Mouse (Mus musculus) adrenal gland, postnatal 25 days (tissue): ENCODE results near the gene Platr17. TPM values are rescaled to one million over a fixed set of nuclear protein-coding genes. Genes with fewer than 3 reads are reported as not detected.
"Not testable (repeated sequence)": the region's sequence is repeated elsewhere in the genome, so short reads cannot be mapped to it uniquely, and the experiment has no call there.

ENCODE experiments used
- DNase-seq: peaks from one replicate; pipeline ENCODE4 v3.0.0; 2021; ENCODE audit warnings: mixed read lengths
- total RNA-seq: library from RNA; stranded (reverse); gene quantifications from 2 replicates; pipeline ENCODE4 v1.2.3, GENCODE M21; 2021

The Platr17 gene
- total RNA-seq, 1 experiment from 2014 or later = not detected

GRCm38 (mm10) chr17:33902491-33902890 lies 2.4 kb upstream of the Platr17 start:
- no peak for DNase-seq

DNA sequence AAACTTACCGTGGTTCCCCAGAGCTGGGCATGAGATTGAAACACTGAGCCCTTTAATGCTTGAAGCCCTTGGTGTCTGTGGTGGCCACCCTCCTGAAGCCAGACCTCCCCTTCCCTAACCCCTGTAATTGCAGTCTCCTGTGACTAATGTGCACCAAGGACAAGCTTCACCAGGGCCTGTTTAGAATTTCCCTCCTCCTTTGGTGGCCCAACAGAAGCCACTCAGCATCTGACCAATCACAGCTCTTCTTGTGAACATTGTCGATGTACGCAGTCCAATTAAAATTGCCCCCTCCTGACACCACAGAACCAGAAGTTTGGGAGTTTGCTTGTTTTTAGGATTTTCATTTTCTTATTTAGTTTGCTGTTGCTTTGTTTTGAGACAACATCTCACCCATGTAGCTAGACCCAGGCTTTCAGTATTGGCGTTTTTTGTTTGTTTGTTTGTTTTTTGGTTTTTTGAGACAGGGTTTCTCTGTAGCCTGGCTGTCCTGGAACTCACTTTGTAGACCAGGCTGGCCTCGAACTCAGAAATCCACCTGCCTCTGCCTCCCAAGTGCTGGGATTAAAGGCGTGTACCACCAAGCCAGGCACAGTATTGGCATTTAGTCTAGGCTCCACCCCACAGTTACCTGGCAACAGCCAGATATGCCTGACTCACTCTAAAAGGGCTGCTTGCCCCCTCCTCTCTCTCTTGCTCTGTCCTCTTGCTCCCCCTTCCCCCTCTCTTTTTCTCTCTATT lies 854 bp upstream of the Platr17 start:
- DNase-seq = not testable (repeated sequence)

DNA sequence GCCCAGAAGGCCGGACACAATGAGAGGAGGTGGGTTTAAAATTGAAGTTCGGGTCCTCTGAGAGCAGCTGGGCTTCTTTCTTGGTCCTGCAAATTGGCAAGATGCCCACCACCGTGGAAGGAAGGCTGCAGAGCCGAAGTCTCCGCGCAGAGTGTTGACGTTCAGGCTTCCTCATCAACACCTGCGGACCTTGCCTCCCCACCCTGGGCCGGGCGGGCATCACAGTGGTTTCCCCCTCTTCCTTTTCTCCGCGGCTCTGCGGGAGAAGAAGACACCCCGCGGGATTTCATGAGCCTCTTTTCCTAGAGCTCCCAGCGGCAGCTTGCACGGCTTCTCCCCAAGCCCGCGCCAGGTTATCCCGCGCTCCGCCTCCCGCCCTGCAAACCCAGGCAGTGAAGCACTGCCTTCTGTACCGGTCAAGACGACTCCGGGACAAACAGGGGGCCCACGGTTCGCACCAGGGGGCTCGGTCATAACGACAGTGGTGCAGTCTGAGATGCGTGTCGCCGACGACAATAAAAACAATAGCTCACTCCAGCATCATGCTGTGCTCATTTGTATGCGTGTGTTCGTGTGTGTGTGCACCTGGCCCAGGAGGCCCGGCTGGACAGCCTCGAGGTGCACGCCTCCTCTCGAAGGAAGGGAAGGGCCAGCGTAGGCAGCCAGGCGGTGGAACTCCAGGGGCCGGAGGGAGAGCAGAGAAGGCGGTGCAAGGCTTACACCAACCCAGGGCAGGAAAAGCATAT lies 3.6 kb downstream of the Platr17 start:
- peak; percentile 42 for DNase-seq

DNA sequence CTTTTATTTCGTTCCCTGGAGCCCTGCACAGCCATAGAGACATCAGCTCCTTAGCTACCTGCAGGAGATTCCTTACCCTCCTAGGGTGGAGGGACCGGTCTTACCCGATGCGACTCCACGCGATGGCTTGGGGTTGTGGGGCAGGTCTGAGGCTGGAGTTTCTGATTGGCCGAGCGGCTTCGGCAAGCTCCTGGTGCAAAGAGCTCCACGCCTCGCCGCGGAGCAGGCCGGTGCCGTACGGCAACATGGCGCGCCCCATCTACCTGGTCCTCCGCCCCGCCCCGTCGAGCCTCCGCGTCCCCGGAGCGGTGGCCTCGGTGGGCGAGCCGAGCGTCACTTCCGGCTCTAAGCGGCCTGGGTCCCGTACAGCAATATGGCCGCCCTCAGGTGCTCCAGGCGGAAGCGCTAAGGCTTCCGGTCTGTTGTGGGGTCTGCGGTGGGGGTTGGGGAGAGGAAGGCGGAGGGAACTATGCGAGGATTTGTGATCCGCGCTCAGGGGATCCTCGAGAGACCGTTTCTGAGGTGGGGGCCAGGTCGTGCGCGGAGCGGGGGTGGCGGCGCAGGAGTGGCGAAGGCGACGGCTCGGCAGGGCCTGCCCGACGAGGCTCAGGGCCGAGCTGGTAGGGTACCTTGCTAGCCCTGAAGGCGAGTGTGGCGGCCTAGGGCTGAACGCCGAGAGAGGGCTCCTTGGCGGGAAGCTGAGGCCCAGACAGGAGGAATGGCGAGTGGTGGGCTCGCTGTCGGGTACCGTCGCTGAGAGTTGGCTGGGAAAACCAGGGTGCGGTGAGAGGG lies 4.3 kb downstream of the Platr17 start, which contains the start of gene Daxx:
Gene Daxx, plus strand, starts transcription at position 338 of the 792 bp plus-strand sequence.
- peak; percentile 100 for DNase-seq

DNA sequence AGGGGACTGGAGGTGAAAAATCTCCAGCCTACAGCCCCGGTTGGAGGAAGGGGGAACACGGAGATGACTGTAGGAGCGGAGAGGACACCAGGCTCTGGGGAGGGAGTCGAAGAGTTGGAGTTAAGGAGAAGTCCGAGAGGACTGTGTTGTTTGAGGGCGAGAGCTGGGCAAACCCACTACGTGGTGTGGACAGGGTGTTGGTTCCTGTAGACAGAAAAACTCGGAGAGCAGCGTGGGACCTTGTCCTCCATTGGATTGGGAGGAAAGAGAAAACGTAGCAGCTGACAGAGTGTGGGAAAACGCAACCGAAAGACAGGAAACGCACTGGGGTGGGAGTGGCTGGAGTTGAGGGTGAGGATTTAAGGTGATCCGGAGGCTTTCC lies 4.9 kb downstream of the Platr17 start:
- peak; percentile 49 for DNase-seq

DNA sequence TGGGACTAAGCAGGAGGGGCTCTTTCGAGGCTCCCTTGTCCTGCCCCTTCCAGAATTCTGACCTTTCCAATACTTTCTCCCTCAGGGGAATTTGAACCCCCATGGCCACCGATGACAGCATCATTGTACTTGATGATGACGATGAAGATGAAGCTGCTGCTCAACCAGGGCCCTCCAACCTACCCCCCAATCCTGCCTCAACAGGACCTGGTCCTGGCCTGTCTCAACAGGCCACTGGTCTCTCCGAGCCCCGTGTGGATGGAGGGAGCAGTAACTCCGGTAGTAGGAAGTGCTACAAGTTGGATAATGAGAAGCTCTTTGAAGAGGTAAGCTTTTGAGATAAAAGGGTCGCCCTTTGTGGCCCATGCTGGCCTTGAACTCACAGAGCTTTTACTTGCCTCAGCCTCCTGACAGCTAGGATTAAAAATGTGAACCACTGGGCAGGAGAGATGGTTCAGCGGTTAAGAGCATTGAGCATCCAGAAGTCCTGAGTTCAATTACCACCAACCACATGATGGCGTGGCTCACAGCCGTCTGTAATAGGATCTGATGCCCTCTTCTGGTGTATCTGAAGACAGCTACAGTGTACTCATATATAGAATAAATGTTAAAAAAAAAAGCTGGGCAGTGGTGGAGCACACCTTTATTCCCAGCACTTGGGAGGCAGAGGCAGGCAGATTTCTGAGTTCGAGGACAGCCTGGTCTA lies 5.6 kb downstream of the Platr17 start:
- no peak for DNase-seq

DNA sequence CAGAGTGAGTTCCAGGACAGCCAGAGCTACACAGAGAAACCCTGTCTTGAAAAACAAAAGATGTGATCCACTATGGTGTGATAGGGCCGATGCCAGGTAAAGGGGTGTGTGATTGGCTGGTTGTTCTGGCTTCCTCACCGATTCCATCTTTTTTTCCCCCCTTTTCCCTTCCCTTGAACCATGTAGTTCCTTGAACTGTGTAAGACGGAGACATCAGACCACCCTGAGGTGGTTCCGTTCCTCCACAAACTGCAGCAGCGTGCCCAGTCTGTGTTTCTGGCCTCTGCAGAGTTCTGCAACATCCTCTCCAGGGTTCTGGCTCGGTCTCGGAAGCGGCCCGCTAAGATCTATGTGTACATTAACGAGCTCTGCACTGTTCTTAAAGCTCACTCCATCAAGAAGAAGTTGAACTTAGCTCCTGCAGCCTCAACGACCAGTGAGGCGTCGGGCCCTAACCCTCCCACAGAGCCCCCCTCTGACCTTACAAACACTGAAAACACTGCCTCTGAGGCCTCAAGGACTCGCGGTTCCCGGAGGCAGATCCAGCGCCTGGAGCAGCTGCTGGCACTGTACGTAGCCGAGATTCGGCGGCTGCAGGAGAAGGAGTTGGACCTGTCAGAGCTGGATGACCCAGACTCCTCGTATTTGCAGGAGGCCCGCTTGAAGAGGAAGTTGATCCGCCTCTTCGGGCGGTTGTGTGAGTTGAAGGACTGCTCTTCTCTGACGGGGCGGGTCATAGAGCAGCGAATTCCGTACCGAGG lies 6.3 kb downstream of the Platr17 start:
- DNase-seq = no peak

DNA sequence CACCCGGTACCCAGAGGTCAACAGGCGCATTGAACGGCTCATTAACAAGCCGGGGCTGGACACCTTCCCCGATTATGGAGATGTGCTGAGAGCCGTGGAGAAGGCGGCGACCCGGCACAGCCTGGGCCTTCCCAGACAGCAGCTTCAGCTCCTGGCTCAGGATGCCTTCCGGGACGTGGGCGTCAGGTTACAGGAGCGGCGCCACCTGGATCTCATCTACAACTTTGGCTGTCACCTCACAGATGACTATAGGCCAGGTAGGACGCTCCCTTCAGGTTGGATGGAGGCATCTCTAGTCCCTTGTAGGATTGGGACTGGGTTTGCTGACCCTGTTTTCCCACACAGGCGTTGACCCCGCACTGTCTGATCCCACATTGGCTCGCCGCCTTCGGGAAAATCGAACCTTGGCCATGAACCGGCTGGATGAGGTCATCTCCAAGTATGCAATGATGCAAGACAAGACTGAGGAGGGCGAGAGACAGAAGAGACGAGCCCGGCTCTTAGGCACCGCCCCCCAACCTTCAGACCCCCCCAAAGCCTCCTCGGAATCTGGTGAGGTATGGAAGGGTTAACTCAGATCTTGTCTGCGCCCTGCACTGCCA lies 7.0 kb downstream of the Platr17 start:
- DNase-seq = no peak

DNA sequence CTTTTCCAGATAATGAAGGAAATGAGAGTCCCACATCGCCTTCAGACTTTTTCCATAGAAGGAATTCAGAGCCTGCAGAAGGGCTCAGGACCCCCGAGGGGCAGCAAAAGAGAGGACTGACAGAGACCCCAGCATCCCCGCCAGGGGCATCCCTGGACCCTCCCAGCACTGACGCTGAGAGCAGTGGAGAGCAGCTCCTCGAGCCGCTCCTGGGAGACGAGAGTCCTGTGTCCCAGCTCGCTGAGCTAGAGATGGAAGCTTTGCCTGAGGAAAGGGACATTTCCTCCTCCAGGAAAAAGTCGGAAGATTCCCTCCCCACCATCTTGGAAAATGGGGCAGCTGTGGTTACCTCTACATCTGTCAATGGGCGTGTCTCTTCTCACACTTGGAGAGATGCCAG lies 8.3 kb downstream of the Platr17 start:
- DNase-seq = no peak

- no peak for DNase-seq
Observed at GRCm38 (mm10) chr17:33913905-33914304, 9.0 kb downstream of the Platr17 start.

DNA sequence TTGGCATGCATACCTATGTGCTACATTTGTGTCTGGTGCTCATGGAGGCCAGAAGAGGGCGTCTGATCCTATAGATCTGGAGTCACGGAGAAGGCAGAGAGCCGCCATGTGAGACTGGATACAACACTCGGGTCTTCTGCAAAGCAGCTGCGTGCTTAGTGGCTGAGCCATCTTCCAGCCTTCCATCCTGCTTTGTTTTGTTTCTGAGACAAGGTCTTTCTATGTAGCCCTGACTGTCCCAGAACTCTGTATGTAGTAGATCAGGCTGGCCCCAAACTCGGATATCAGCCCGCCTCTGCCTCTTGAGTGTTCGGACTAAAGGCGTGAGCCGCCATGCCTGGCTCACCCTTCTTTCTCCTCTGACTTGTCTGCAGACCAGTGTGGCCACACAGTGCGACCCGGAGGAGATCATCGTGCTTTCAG lies 10.0 kb downstream of the Platr17 start:
- DNase-seq = no peak

- DNase-seq = peak; percentile 94
Observed at GRCm38 (mm10) chr17:33915671-33916250, 10.8 kb downstream of the Platr17 start, which contains the start of the genes Tapbp and Zbtb22. TSS of gene Tapbp (plus strand) at chr17:33915899. TSS of gene Zbtb22 (plus strand) at chr17:33915904.

- DNase-seq = no peak
Observed at GRCm38 (mm10) chr17:33916294-33916693, 11.4 kb downstream of the Platr17 start.

DNA sequence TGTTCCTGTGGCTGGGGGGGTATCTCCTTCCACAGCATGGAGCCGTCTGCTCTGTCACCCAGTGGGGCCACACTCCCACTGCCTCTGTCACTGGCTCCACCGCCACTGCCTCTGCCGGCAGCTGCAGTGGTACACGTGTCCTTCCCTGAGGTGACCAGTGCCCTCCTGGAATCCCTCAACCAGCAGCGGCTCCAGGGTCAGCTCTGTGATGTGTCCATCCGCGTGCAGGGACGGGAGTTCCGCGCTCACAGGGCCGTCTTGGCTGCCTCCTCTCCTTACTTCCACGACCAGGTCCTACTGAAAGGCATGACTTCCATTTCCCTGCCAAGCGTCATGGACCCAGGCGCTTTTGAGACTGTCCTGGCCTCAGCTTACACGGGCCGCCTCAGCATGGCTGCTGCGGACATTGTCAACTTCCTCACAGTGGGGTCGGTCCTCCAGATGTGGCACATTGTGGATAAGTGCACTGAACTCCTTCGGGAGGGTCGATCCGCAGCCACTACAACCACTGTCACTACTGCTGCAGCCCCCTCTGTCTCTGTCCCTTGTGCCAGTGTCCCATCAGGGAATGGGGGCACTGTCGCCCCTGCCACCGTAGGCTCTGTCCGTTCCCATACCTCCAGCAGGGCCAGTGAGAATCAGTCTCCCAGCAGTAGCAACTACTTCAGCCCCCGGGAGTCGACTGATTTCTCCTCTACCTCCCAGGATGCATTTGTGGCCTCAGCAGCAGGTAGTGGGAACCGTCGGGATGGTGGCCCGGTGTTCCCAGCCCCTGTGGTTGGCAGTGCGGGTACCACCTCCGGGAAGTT lies 12.1 kb downstream of the Platr17 start:
- DNase-seq = no peak

DNA sequence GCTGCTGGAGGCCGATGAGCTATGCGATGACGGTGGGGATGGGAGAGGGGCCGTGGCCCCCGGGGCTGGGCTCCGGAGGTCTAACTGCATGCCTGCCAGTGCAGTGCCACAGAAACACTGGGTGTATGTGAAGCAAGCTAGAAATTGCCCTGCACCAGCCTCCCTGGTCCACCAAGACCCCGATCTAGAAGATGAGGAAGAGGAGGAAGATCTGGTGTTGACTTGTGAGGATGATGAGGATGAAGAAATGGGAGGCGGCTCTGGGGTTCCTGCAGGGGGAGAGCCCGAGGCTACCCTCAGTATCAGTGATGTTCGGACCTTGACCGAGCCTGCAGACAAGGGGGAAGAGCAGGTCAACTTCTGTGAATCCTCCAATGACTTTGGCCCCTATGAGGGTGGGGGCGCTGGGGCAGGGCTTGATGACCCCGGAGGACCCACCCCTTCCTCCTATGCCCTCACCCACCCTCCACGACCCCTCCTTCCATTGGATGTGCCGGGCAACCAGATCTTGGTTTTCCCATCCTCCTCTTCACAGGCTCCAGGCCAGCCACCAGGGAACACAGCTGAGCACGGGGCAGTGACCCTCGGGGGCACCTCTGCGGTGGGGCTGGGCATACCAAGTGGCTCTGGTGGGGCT lies 12.8 kb downstream of the Platr17 start:
- DNase-seq = no peak

GRCm38 (mm10) chr17:33918293-33919203 lies 13.6 kb downstream of the Platr17 start:
- DNase-seq = no peak

- peak; percentile 88 for DNase-seq
Observed at GRCm38 (mm10) chr17:33919351-33920281, 14.7 kb downstream of the Platr17 start.
